Mouse (Mus musculus) kidney, postnatal 25 days (tissue): ENCODE data around the gene Zranb1.

Experiments
- DNase-seq, 2 experiments: peaks; one replicate each; pipeline ENCODE4 v3.0.0; 2021; ENCODE audit warnings: mixed read lengths in 2 of 2

Gene Zranb1

DNA sequence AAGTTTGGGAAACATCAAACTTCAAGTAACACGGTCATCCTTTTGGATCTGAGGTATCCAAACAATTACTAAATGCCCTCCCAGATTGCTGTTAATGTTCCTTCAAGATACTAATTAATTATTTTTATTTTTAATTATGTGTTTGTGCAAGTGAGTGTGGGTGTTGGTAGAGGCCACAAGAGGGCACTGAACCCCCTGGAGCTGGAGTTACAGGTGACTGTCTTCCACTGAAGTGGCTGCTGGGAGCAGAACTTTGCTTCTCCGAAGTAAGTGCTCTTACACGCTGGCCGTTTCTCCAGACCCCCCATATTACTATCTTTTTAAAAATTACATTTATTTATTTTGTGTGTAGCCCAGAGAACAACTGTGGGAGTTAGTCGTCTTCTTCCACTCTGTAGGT, 887 bp upstream of the Zranb1 start:
- DNase-seq = peak in 1 of 2 experiments; percentile 36

DNA sequence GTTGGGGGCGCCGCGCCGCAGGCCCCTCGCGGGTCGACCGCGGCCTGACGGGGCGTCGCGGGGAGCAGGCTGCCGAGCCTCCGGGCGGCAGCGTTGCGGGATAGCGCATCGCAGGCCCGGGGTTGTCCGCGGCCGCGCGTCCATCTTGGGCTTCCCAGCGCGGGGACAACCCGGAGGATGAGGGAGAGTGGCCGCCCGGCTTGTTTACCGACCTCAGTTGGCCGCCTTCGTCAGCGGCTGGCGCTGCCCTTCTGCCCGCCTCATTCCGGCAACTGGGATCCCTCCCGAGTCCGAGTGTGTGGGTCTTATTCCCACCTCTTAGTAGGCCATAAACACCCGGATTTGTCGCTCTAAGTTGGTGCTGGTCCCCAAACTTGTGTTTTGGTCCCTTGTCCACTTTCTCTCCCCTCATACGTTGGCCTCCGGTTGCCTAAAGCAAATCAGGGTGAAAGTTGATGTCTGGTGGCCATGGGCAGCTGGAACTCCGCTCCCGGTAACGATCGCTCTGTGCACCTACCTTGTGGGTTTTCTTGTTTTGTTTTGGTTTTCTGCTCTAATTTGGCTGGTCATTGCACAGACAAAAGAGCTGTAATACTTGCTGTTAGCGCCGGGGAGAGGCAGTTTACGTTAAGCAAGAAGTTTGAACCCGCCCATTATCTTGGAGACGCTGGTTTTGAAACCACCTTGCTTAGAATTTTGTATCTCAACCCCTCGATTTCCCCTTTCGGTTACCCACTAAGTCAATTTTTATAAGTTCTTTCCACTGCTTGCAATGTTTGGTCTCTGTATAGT, 814 bp downstream of the Zranb1 start:
- peak; percentile 61 to 72 for DNase-seq

DNA sequence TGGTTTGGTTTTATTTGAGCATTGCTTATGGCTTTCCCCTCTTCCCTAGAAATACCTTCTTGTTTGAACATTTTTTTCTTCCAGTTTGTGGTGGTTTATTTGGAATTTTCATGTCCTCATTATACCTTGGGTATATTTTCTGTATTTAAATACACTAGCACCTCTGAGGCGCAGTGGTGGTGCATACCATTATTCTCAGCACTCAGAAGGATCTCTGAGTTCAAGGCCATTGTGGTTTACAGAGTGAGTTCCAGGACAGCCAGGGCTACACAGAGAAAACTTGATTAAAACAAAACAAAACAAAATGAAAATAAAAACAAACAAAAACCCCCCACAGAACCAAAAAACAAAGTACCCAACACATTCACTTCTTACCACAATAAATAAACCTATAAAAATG, 2.4 kb downstream of the Zranb1 start:
- no peak for DNase-seq

- no peak for DNase-seq
Observed at GRCm38 (mm10) chr7:132934743-132935142, 3.8 kb downstream of the Zranb1 start.

GRCm38 (mm10) chr7:132939118-132939517, 8.2 kb downstream of the Zranb1 start:
- DNase-seq = no peak

GRCm38 (mm10) chr7:132940569-132940968, 9.6 kb downstream of the Zranb1 start:
- DNase-seq = no peak

DNA sequence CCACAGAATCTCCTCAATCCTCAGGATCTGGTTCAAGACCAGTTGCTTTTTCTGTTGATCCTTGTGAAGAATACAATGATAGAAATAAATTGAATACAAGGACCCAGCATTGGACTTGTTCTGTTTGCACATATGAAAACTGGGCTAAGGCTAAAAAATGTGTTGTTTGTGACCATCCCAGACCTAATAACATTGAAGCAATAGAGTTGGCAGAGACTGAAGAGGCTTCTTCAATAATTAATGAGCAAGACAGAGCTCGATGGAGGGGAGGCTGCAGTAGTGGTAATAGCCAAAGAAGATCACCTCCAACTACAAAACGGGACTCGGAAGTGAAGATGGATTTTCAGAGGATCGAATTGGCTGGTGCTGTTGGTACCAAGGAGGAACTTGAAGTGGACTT, 19.0 kb downstream of the Zranb1 start:
- no peak for DNase-seq

GRCm38 (mm10) chr7:132950613-132951012, 19.7 kb downstream of the Zranb1 start:
- DNase-seq = no peak

DNA sequence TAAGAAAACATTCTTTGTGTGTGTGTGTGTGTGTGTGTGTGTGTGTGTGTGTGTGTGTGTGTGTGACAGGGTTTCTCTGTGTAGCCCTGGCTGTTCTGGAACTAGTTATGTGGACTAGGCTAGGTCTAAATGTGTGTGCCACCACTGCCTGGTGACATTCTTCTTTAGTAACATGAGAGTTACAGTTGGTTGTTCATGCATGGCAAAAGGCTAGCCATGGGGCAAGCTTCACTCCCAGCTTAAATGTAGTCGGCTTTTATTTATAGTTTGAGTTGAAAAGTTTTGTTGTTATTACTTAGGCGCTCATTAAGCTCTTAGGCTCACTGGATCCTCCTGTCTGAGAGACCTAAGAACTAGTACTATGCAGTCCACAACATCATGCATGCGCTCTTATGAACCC, 33.5 kb downstream of the Zranb1 start:
- peak in 1 of 2 experiments; percentile 38 for DNase-seq

GRCm38 (mm10) chr7:132965707-132966106, 34.8 kb downstream of the Zranb1 start:
- DNase-seq = no peak

DNA sequence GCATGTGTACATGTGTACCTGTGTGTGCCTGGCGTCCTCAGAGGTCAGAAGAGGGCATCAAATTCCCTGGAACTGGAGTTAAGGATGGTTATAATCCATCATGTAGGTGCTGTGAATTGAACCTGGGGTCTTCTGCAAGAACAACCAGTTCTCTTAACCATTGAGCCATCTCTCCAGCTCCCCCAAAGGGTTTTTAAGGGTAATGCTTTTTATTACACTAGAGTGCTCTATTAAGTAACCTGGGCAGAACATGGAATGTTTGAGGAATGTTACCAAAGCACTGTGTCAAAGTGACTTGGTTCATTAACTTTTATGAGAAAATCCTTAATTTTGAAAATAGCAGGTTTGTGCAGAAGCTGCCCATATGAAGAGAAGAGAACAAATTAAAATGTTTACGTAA, 41.1 kb downstream of the Zranb1 start:
- DNase-seq = no peak

- no peak for DNase-seq
Observed at GRCm38 (mm10) chr7:132976079-132976478, 45.1 kb downstream of the Zranb1 start.

DNA sequence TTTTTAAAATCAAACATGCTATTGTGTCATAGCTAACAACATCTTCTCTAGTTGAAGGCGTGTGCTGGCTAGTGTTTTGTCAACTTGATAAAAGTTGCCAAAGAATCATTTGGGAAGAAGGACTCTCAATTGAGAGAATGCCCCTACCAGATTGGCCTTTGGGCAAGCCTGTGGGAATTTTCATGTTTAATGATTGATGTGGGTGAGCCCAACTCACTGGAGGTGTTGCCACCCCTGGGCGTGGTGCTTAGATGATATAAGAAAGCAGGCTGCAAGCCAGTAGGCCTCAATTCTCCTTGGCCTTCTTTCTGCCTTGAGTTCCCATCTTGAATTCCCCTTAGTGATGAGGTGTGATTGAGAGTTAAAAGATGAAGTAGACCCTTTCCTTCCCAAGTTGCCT, 47.0 kb downstream of the Zranb1 start:
- DNase-seq = no peak

GRCm38 (mm10) chr7:132982639-132983038, 51.7 kb downstream of the Zranb1 start:
- DNase-seq = peak in 1 of 2 experiments; percentile 21

DNA sequence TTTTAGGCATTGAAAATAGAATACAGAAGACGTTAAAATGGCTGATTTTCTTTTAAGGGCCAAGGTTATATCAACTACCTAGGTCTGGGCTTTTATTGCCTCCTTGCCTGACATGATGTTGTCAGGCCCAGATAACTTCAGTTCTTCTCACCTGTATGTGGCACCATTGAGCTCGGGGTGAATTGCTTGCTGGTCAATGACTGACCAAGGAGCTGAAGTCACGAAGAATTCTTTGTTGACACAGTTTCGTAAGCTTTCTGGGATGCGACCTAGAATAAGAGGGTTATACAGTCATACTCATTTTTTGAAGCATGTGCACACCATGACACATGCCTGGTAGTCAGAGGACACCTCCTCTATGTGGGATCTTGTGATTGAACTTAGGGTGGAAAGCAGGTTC, 58.9 kb downstream of the Zranb1 start:
- DNase-seq = no peak

DNA sequence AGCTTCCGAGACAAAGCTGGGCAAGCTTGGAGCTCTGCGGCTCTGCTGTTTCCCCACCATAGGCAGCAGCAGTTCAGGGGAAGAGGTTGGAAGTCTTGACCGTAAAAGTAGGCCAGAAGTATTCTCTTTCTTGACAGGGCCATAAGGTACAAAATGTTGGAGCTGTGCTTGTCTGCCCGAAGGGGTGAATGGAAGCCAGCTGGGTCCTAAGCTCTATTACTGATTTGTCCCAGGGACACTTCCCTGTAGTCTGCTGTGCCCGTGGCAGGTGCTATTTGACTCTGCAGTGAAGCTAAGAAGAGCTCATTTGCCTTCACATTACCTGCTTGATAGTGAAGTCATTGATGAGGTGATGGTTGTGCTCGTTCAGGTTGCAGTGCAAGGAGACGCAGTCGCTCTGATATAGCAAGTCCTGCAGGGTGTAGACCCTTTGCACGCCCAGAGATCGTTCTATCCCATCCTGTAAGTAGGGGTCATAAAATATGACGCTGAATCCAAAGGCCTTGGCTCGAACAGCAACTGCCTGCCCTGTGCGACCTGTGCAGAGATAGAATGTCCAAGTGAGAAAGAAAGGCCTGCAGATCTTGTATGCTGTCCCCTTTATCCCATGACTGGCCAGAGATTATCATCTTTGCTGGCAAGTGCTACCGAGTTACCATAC, 60.4 kb downstream of the Zranb1 start:
- peak in 1 of 2 experiments; percentile 21 for DNase-seq

DNA sequence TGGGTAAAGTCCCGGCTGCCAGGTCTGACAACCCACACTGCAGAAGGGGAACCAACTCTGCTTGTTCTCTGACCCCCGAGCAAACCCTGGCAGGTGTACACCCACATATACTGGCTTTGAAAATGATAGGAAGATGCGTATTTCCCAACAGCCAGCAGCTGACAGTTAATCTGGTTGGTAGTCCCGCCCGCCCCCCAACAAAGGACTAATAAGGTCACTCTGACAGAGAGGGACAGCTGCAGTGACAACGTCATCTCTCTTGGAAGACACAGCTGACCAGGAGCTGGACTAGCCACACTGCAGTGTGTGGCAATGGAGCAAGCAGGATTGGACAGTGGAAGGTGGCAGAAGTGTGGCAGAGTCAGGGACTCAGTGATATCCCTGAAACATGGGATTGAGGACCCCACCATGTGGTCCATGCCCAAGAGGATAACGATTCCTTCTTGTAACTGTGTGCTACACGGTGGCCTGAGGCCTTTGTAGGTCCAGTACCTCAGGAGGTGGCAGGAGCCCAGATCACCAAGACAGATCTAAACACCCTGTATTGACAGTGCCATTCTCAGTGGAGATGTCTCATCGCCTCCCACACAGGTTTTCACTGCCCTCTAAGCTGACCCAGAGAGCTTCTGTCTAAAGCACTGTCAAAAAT, 62.1 kb downstream of the Zranb1 start:
- peak in 1 of 2 experiments; percentile 19 for DNase-seq

GRCm38 (mm10) chr7:132994120-132994519, 63.2 kb downstream of the Zranb1 start:
- peak in 1 of 2 experiments; percentile 29 for DNase-seq

DNA sequence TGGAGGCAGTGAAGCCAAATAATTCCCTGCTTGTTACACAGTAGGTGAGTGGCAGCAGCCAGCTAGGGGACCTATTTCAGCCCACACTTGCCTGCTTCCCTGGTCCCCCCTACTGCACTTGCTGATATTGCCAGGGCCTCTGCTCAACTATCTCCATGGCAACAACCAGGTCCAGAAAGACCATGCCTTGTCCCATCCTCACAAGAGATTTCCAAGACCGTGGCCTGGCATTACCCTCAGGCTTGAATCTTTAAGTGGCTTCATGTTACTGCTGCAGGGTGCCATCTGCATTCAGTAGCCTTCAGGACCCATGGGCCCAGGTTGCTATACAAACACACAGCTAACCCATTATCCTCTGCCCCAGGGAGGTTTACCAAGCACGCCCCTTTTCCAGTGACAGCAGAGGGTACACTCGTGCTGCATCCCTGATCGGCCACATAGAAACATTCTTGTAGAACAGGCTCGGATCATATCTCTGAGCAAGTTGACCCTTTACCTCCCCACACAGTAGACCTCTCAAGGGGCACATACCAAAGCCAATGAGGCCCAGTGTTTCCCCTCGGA, 63.8 kb downstream of the Zranb1 start:
- peak in 1 of 2 experiments; percentile 19 for DNase-seq

- peak; percentile 43 to 44 for DNase-seq
Observed at GRCm38 (mm10) chr7:132996391-132996790, 65.4 kb downstream of the Zranb1 start.

GRCm38 (mm10) chr7:132998639-132999038, 67.7 kb downstream of the Zranb1 start:
- peak in 1 of 2 experiments; percentile 25 for DNase-seq

DNA sequence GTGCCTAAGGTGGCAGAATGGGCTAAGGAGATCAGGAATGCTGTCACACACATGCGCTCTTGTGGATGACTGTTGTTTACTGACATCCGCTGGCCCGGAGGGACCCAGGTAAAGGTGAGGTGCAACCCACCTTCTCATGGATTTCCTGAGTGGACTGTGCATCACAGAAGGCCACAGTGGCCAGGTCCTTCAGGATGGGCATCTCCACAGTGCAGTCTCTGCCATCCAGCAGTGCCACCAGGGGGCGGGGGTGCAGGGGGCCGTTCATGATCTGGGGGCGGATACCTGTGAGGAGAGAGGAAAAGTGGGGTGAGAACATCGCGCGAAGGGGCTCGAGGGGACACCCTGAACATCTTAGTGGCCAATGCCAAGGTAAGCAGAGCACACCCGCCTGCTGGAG, 68.1 kb downstream of the Zranb1 start:
- peak in 1 of 2 experiments; percentile 31 for DNase-seq

- DNase-seq = peak in 1 of 2 experiments; percentile 23
Observed at GRCm38 (mm10) chr7:133001388-133001787, 70.4 kb downstream of the Zranb1 start.
